Mouse (Mus musculus): Measurements from ENCODE around the gene Prdm10. TPM values are rescaled to one million over a fixed set of nuclear protein-coding genes. Genes with fewer than 3 reads are reported as not detected.

The Prdm10 gene
- polyA plus RNA-seq, 1 experiment from 2014 or later, result 5.4 TPM

GRCm38 (mm10) chr9:31246421-31246820 is 33.9 kb upstream of the Prdm10 start:
- no peaks in the 10 kb centered on the region for H3K9me3 ChIP-seq (replicated peaks)
- H3K9ac ChIP-seq, result no peak overlapping the region
- peak; percentile 36; the same call in 1 of the 2 replicates for ATAC-seq (ENCODE audit: insufficient number of reproducible peaks, low FRiP score)

GRCm38 (mm10) chr9:31247447-31248220 is 32.7 kb upstream of the Prdm10 start:
- Histone ChIP-seq H3K36me3 (no peaks in the 10 kb centered on the region), H3K9me3 (replicated peaks) (no peaks in the 10 kb centered on the region), H3K27me3 (replicated peaks) (no peaks in the 10 kb centered on the region), H3K9ac (no peak overlapping the region), H3K27ac (ENCODE audit: poor library complexity, severe bottlenecking) (no peak overlapping the region), H3K4me1 (replicated peaks) (peaks cover 5% of the 10 kb centered on the region; the same call in 1 of the 2 replicates), H3K4me2 (no peak overlapping the region), H3K4me3 (no peak overlapping the region)
- WGBS, result 80% methylated on average over 8 of the region's 8 CpGs
- ATAC-seq (ENCODE audit: insufficient number of reproducible peaks, low FRiP score), result no peak

More at GRCm38 (mm10) chr9:31246421-31246820, 33.9 kb upstream of the Prdm10 start:
- no peak overlapping the region for H3K4me2 ChIP-seq
- no peaks in the 10 kb centered on the region for H3K36me3 ChIP-seq
- no peak overlapping the region for H3K4me3 ChIP-seq
- peaks cover 5% of the 10 kb centered on the region for H3K4me1 ChIP-seq (replicated peaks)
- H3K27ac ChIP-seq (ENCODE audit: poor library complexity, severe bottlenecking), result no peak overlapping the region
- no peaks in the 10 kb centered on the region for H3K27me3 ChIP-seq (replicated peaks)
- WGBS, result 53% methylated on average over 6 of the region's 6 CpGs

GRCm38 (mm10) chr9:31252182-31252799 is 28.0 kb upstream of the Prdm10 start:
- ATAC-seq (ENCODE audit: insufficient number of reproducible peaks, low FRiP score), result peak; percentile 84
- Histone ChIP-seq H3K4me1 (replicated peaks) (peaks cover 6% of the 10 kb centered on the region), H3K4me2 (no peak overlapping the region), H3K9ac (no peak overlapping the region), H3K9me3 (replicated peaks) (no peaks in the 10 kb centered on the region), H3K36me3 (no peaks in the 10 kb centered on the region), H3K27me3 (replicated peaks) (no peaks in the 10 kb centered on the region), H3K27ac (ENCODE audit: poor library complexity, severe bottlenecking) (no peak overlapping the region), H3K4me3 (no peak overlapping the region)
- WGBS, result 64% methylated on average over 10 of the region's 10 CpGs

GRCm38 (mm10) chr9:31253311-31253734 is 27.0 kb upstream of the Prdm10 start:
- H3K27me3 ChIP-seq (replicated peaks), result no peaks in the 10 kb centered on the region
- WGBS, result 21% methylated on average over 10 of the region's 10 CpGs

GRCm38 (mm10) chr9:31253866-31254696 is 26.3 kb upstream of the Prdm10 start:
- H3K27ac ChIP-seq (ENCODE audit: poor library complexity, severe bottlenecking), result peak overlapping the region; percentile 53
- WGBS, result 61% methylated on average over 11 of the region's 11 CpGs
- H3K4me2 ChIP-seq, result peak overlapping the region; percentile 55
- no peaks in the 10 kb centered on the region for H3K36me3 ChIP-seq
- H3K4me1 ChIP-seq (replicated peaks), result peaks cover 6% of the 10 kb centered on the region
- no peak overlapping the region for H3K9ac ChIP-seq
- no peaks in the 10 kb centered on the region for H3K9me3 ChIP-seq (replicated peaks)
- H3K27me3 ChIP-seq (replicated peaks), result no peaks in the 10 kb centered on the region
- peak; percentile 56 for ATAC-seq (ENCODE audit: insufficient number of reproducible peaks, low FRiP score)
- no peak overlapping the region; the same call in 1 of the 2 replicates for H3K4me3 ChIP-seq

More at GRCm38 (mm10) chr9:31253311-31253734, 27.0 kb upstream of the Prdm10 start:
- no peaks in the 10 kb centered on the region for H3K36me3 ChIP-seq
- H3K4me2 ChIP-seq, result peak overlapping the region; percentile 55
- H3K4me3 ChIP-seq, result peak overlapping the region; percentile 23
- H3K27ac ChIP-seq (ENCODE audit: poor library complexity, severe bottlenecking), result peak overlapping the region; percentile 53
- 0 out of 2 replicates have a peak overlapping the region, but pooled peaks have one; percentile 36 for H3K9ac ChIP-seq
- no peaks in the 10 kb centered on the region for H3K9me3 ChIP-seq (replicated peaks)
- peaks cover 6% of the 10 kb centered on the region for H3K4me1 ChIP-seq (replicated peaks)
- ATAC-seq (ENCODE audit: insufficient number of reproducible peaks, low FRiP score), result peak; percentile 76

- Histone ChIP-seq H3K27me3 (replicated peaks) (no peaks in the 10 kb centered on the region), H3K9me3 (replicated peaks) (no peaks in the 10 kb centered on the region), H3K4me1 (replicated peaks) (peaks cover 6% of the 10 kb centered on the region), H3K27ac (ENCODE audit: poor library complexity, severe bottlenecking) (peak overlapping the region; percentile 38; the same call in 1 of the 2 replicates), H3K9ac (no peak overlapping the region), H3K4me3 (0 out of 2 replicates have a peak overlapping the region, but pooled peaks have one; percentile 2), H3K36me3 (no peaks in the 10 kb centered on the region), H3K4me2 (peak overlapping the region; percentile 29; the same call in 1 of the 2 replicates)
- peak; percentile 91 for ATAC-seq (ENCODE audit: insufficient number of reproducible peaks, low FRiP score)
- WGBS, result 61% methylated on average over 7 of the region's 7 CpGs
Observed at GRCm38 (mm10) chr9:31254697-31255004, 25.7 kb upstream of the Prdm10 start.

GRCm38 (mm10) chr9:31255953-31256352 is 24.4 kb upstream of the Prdm10 start:
- Histone ChIP-seq H3K9ac (no peak overlapping the region), H3K4me3 (no peak overlapping the region), H3K9me3 (replicated peaks) (no peaks in the 10 kb centered on the region), H3K27me3 (replicated peaks) (no peaks in the 10 kb centered on the region), H3K4me2 (no peak overlapping the region), H3K27ac (ENCODE audit: poor library complexity, severe bottlenecking) (no peak overlapping the region), H3K36me3 (no peaks in the 10 kb centered on the region), H3K4me1 (replicated peaks) (peaks cover 12% of the 10 kb centered on the region)
- ATAC-seq (ENCODE audit: insufficient number of reproducible peaks, low FRiP score), result no peak
- WGBS, result 60% methylated on average over 7 of the region's 7 CpGs

- no peak overlapping the region for H3K9ac ChIP-seq
- H3K4me3 ChIP-seq, result no peak overlapping the region
- no peaks in the 10 kb centered on the region for H3K27me3 ChIP-seq (replicated peaks)
- no peak for ATAC-seq (ENCODE audit: insufficient number of reproducible peaks, low FRiP score)
- WGBS, result 57% methylated on average over 3 of the region's 3 CpGs
- H3K36me3 ChIP-seq, result no peaks in the 10 kb centered on the region
- H3K4me1 ChIP-seq (replicated peaks), result peaks cover 22% of the 10 kb centered on the region
- no peak overlapping the region for H3K27ac ChIP-seq (ENCODE audit: poor library complexity, severe bottlenecking)
- no peaks in the 10 kb centered on the region for H3K9me3 ChIP-seq (replicated peaks)
- no peak overlapping the region for H3K4me2 ChIP-seq
Observed at GRCm38 (mm10) chr9:31258237-31258636, 22.1 kb upstream of the Prdm10 start.

GRCm38 (mm10) chr9:31260219-31260618 is 20.1 kb upstream of the Prdm10 start:
- Histone ChIP-seq H3K36me3 (no peaks in the 10 kb centered on the region), H3K9ac (no peak overlapping the region), H3K27ac (ENCODE audit: poor library complexity, severe bottlenecking) (no peak overlapping the region), H3K4me3 (no peak overlapping the region), H3K9me3 (replicated peaks) (no peaks in the 10 kb centered on the region), H3K27me3 (replicated peaks) (no peaks in the 10 kb centered on the region), H3K4me2 (no peak overlapping the region), H3K4me1 (replicated peaks) (peaks cover 23% of the 10 kb centered on the region)
- WGBS, result 66% methylated on average over 4 of the region's 4 CpGs
- no peak for ATAC-seq (ENCODE audit: insufficient number of reproducible peaks, low FRiP score)

GRCm38 (mm10) chr9:31262226-31263105 is 17.9 kb upstream of the Prdm10 start:
- no peaks in the 10 kb centered on the region for H3K36me3 ChIP-seq
- H3K9me3 ChIP-seq (replicated peaks), result no peaks in the 10 kb centered on the region
- no peak overlapping the region for H3K4me2 ChIP-seq
- H3K4me1 ChIP-seq (replicated peaks), result peaks cover 39% of the 10 kb centered on the region
- H3K27me3 ChIP-seq (replicated peaks), result no peaks in the 10 kb centered on the region
- H3K4me3 ChIP-seq, result no peak overlapping the region
- WGBS, result 15% methylated on average over 4 of the region's 4 CpGs
- ATAC-seq (ENCODE audit: insufficient number of reproducible peaks, low FRiP score), result no peak
- H3K9ac ChIP-seq, result no peak overlapping the region
- peak overlapping the region; percentile 60 for H3K27ac ChIP-seq (ENCODE audit: poor library complexity, severe bottlenecking)

Data from heart, embryonic 12.5 days (tissue).